Mouse (Mus musculus) liver, embryonic 16.5 days (tissue): ENCODE measurements around the gene Mrpl36. TPM values are rescaled to one million over a fixed set of nuclear protein-coding genes. Genes with fewer than 3 reads are reported as not detected.

Experiments
- ATAC-seq: fragments of 200-750 bp; cut with Nextera tagmentation; 2 replicates; pipeline ENCODE4 v1.8.0; 2017; ENCODE audit warnings: low read depth, mild to moderate bottlenecking, moderate number of reproducible peaks, moderate library complexity
- H3K27ac ChIP-seq: fragments of 300-500 bp; sonication (generic); 2 replicates; pipeline ENCODE4 v1.5.1; 2014; ENCODE audit warnings: mild to moderate bottlenecking, low read length
- H3K27me3 ChIP-seq: fragments of 300-500 bp; sonication (generic); 2 replicates; pipeline ENCODE4 v1.6.1; 2014; ENCODE audit warnings: low read depth, low read length, mixed read lengths; ENCODE audit not compliant: control insufficient read depth, insufficient read depth
- H3K36me3 ChIP-seq: fragments of 300-500 bp; sonication (generic); 2 replicates; pipeline ENCODE4 v1.6.1; 2014; ENCODE audit warnings: mild to moderate bottlenecking; ENCODE audit not compliant: control insufficient read depth, insufficient read depth
- H3K4me1 ChIP-seq: fragments of 300-500 bp; sonication (generic); 2 replicates; pipeline ENCODE4 v1.6.1; 2014; ENCODE audit warnings: low read depth, low read length, mixed read lengths; ENCODE audit not compliant: control insufficient read depth
- H3K4me2 ChIP-seq: fragments of 300-500 bp; sonication (generic); 2 replicates; pipeline ENCODE4 v1.6.1; 2014; ENCODE audit warnings: low read depth, low read length, mixed read lengths
- H3K4me3 ChIP-seq: fragments of 300-500 bp; sonication (generic); 2 replicates; pipeline ENCODE4 v1.5.1; 2014; ENCODE audit warnings: low read depth, mild to moderate bottlenecking, low read length
- H3K9ac ChIP-seq: fragments of 300-500 bp; sonication (generic); 2 replicates; pipeline ENCODE4 v1.6.1; 2014; ENCODE audit warnings: low read depth, low read length
- H3K9me3 ChIP-seq: fragments of 300-500 bp; sonication (generic); replicated peaks from 2 replicates; pipeline ENCODE4 v1.6.1; 2016; ENCODE audit warnings: low read length; ENCODE audit not compliant: control insufficient read depth
- WGBS: fragments of 180-500 bp; shearing (Covaris S2); extraction: QIAGEN DNeasy Blood & Tissue Kit; methylation state at CpG from one replicate; pipeline ENCODE4 v1.1.7; 2014; ENCODE audit not compliant: insufficient replicate concordance; 5-methylcytosine and 5-hydroxymethylcytosine counted together
- polyA plus RNA-seq: library from polyadenylated mRNA; unstranded; fragments of >200 nt; fragmentation: Nextera tagmentation; extraction: Ambion mirVana; gene quantifications from 2 replicates; pipeline ENCODE4 v1.2.1, GENCODE M21; 2015

The Mrpl36 gene
- 57.9 and 62.4 TPM in 2 replicates for polyA plus RNA-seq

DNA sequence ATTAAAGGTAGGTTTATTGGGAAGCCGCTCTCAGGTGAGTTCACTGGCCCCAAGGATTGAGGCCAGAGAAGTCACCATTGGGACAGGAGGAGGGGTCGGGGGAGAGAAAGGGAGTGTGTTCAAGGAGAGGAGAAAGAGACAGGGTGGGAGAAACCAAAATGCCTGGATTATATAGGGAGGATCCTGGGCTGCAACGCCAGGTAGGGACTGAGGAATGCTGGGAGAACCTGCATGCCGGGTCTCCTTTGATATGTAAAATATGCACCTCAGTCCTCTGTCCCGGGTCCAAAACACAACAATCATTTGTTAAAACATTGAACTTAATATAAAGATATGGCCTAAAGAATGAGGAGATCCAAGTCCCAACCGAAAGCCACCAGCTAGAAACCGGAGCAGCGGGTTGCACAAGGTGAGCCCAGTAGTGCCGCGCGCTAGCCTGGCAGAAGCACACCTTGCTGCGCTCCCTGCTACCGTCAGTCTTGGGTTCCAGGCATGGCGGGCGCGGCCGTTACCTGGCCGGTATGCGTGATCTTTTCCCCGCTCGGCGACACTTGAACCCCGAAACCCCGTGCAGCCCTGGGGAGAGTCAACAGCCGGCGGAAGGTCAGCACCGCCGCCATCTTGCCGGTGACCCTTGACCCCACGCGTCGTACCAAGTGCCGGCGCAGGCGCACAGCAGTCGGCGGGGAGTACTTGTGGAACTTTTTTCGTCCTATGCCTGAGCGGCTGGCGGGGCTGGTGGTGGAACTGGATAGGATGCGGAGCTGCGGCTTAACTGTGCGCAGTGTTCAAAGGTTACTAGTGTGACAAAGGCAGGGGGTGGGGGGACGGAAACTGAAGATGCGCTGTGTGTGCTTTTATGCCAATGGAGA lies at the start of gene Mrpl36, which contains the start of gene Ndufs6:
Gene Mrpl36 (plus strand): TSS at position 687 of the 872 bp plus-strand sequence.
Gene Ndufs6 (minus strand): TSS at position 716 of the 872 bp plus-strand sequence.
- Histone ChIP-seq H3K27ac (peak within 1 kb of the TSS; percentile 59), H3K4me3 (peak within 1 kb of the TSS; percentile 90), H3K4me1 (peaks cover 25% of the 10 kb centered on the region), H3K36me3 (0 out of 2 replicates have a peak, but pooled peaks cover under 1% of the 10 kb centered on the region), H3K9me3 (no peaks in the 10 kb centered on the region), H3K4me2 (peak within 1 kb of the TSS; percentile 80), H3K9ac (peak within 1 kb of the TSS; percentile 84), H3K27me3 (no peaks in the 10 kb centered on the region)
- peak; percentile 86 for ATAC-seq
- WGBS = under 1% methylated on average over 45 of the region's 45 CpGs

DNA sequence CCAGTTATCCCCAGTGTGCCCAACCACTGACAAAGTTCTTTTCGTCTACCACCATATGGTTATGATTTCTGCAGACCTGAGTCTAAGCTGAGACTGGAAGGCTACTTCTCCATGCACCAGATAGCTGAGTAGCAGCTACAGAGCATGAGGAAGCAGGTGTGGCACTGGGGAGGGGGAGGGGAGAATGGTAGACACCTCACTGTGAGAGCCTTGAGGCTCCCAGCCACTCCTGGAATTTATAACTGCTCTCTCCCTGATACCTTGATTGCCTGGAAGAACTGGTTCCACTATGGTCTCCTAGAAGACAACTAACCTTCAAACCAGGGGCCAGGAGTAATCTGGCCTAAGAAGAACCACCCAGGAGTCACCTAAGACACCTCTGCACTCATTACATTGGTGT lies 49.1 kb upstream of the Mrpl36 start:
- no peak for ATAC-seq
- Histone ChIP-seq H3K4me3 (no peak overlapping the region), H3K9me3 (no peaks in the 10 kb centered on the region), H3K9ac (no peak overlapping the region), H3K4me1 (no peaks in the 10 kb centered on the region), H3K27me3 (no peaks in the 10 kb centered on the region; the same call in 1 of the 2 replicates), H3K36me3 (no peaks in the 10 kb centered on the region), H3K27ac (no peak overlapping the region), H3K4me2 (no peak overlapping the region)
- 49% methylated on average over 1 of the region's 1 CpGs for WGBS

DNA sequence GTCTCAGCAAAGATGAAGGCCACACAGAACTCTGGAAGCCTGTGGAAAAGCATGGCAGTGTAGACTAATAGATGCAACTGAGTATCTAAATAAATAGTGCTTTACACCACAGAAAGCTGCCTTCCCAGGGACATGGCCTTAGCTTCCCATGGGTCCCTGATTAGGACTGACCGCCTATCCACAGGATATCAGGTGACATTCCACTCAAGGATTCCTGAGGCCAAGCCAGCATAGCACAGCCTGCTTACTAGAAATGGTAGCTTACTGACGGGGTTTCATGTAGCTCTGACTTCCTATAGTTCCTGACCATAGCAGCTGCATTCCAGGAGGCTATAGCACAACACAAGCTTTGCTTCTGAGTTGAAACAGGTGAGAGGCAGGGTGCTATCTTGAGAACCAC lies 45.9 kb upstream of the Mrpl36 start:
- 58% methylated on average over 2 of the region's 2 CpGs for WGBS
- Histone ChIP-seq H3K27ac (no peak overlapping the region), H3K36me3 (no peaks in the 10 kb centered on the region), H3K27me3 (no peaks in the 10 kb centered on the region), H3K4me3 (no peak overlapping the region), H3K4me2 (no peak overlapping the region), H3K4me1 (no peaks in the 10 kb centered on the region), H3K9ac (no peak overlapping the region), H3K9me3 (no peaks in the 10 kb centered on the region)
- ATAC-seq = no peak

DNA sequence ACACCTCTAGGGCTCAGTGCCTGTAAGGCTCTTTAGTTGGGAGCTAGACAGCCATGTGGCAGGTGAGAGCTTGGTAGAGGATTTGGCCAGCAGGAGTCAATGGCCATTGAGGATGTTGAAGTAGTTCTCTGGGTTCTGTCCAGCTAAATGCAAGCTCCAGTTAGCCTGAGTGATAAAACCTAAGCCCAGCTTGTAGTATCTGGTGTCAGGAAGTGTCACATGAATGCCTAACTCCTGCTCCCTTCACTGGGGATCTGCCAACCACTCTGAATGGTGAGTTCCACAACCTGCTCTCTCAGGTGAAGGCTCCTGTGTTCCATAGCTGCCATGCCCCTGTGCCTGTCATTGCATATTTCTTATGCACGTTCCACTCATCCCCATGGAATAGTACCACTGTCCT lies 44.8 kb upstream of the Mrpl36 start:
- H3K27me3 ChIP-seq = no peaks in the 10 kb centered on the region
- H3K4me3 ChIP-seq = no peak overlapping the region
- no peaks in the 10 kb centered on the region for H3K9me3 ChIP-seq
- no peak for ATAC-seq
- no peak overlapping the region for H3K4me2 ChIP-seq
- H3K36me3 ChIP-seq = no peaks in the 10 kb centered on the region
- H3K4me1 ChIP-seq = no peaks in the 10 kb centered on the region
- no peak overlapping the region for H3K9ac ChIP-seq
- 55% methylated on average over 1 of the region's 1 CpGs for WGBS
- no peak overlapping the region for H3K27ac ChIP-seq

DNA sequence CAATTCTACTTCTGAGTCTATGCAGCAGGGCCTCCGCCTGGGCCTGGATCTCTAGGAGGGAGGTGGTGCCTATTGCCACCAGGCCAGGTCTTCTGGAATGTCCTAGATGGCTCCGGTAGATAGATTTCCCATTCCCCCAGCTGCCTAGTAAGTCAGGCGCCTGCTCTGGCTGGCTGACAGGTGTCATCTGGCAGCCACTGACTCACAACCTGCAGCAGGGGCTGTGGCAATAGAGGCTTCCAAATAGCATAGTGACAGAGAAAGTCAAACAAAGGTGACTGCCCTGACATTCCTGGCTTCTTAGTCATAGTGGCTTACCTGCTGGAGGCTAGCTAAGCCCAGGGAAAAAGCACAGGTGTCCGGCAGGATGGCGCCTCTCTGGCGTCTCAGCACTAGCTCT lies 38.1 kb upstream of the Mrpl36 start:
- H3K4me3 ChIP-seq = no peak overlapping the region
- no peaks in the 10 kb centered on the region for H3K9me3 ChIP-seq
- 59% methylated on average over 6 of the region's 6 CpGs for WGBS
- H3K27me3 ChIP-seq = no peaks in the 10 kb centered on the region
- H3K27ac ChIP-seq = no peak overlapping the region
- H3K4me1 ChIP-seq = no peaks in the 10 kb centered on the region
- no peaks in the 10 kb centered on the region for H3K36me3 ChIP-seq
- H3K4me2 ChIP-seq = no peak overlapping the region
- no peak for ATAC-seq
- H3K9ac ChIP-seq = no peak overlapping the region

DNA sequence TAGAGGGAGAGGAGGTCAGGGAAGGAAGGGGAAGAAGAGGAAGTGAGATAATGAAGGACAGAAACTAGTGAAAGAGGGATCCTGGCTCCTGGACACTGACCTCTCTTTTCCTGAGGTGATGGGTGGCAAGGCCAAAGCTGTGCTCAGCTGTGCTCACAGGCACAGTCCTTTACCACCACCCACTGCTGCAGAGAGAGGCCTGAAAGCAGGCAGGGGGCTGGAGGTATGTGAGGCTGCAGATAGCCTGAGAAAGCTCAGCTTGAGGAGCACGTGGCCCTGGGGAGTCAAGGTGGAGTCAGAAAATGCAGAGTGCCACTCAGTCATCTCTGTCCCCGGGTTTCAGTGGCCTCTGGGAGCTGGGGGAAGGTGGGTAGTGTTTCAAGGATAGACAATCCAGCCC lies 37.2 kb upstream of the Mrpl36 start:
- no peak overlapping the region for H3K27ac ChIP-seq
- no peaks in the 10 kb centered on the region for H3K27me3 ChIP-seq
- no peaks in the 10 kb centered on the region for H3K9me3 ChIP-seq
- ATAC-seq = no peak
- H3K36me3 ChIP-seq = no peaks in the 10 kb centered on the region
- no peak overlapping the region for H3K4me2 ChIP-seq
- no peaks in the 10 kb centered on the region for H3K4me1 ChIP-seq
- no peak overlapping the region for H3K4me3 ChIP-seq
- 12% methylated on average over 2 of the region's 2 CpGs for WGBS
- H3K9ac ChIP-seq = no peak overlapping the region

DNA sequence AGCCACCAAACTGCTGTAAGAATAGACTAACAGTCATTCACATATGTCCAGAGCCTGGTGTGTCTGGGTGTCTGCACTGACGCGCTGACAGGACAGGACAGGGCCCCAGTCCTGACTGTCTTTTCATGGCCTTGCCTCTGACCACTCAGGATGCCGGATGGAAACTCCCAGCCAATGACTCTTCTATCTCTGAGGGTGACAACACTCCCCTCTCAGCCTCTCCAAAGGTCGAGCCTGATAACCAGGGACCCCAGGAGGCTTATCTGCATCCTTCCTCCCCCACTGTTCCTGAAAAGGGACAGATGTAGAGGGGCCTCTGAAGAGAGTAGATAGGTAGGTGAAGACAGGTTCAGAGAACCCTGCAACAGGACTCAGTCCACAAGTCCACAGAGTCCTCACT lies 29.6 kb upstream of the Mrpl36 start:
- no peak for ATAC-seq
- 43% methylated on average over 4 of the region's 4 CpGs for WGBS
- Histone ChIP-seq H3K4me1 (no peaks in the 10 kb centered on the region), H3K27ac (no peak overlapping the region), H3K9ac (no peak overlapping the region), H3K4me3 (no peak overlapping the region), H3K36me3 (no peaks in the 10 kb centered on the region), H3K27me3 (no peaks in the 10 kb centered on the region), H3K4me2 (no peak overlapping the region), H3K9me3 (no peaks in the 10 kb centered on the region)

DNA sequence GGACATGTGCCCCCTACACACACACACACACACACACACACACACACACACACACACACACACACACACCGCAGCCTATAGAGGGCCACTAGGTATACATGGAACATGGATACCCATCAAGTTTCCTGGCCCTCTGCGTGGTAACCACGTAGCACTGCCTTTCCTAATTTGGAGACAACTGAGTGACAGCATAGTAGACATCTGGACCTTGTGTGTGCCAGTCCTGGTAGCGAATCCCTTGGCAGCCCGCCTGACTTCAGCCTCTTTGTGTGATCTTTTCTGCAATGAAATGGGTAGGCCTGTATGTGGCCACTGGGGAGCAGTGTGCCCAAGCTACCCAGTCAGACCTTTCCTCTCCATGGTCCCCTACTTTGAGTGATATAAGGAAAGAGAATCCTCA lies 29.0 kb upstream of the Mrpl36 start:
- Histone ChIP-seq H3K4me3 (no peak overlapping the region), H3K9ac (no peak overlapping the region), H3K27ac (no peak overlapping the region), H3K36me3 (no peaks in the 10 kb centered on the region), H3K4me1 (no peaks in the 10 kb centered on the region), H3K27me3 (no peaks in the 10 kb centered on the region), H3K4me2 (no peak overlapping the region), H3K9me3 (no peaks in the 10 kb centered on the region)
- 62% methylated on average over 5 of the region's 5 CpGs for WGBS
- no peak for ATAC-seq

DNA sequence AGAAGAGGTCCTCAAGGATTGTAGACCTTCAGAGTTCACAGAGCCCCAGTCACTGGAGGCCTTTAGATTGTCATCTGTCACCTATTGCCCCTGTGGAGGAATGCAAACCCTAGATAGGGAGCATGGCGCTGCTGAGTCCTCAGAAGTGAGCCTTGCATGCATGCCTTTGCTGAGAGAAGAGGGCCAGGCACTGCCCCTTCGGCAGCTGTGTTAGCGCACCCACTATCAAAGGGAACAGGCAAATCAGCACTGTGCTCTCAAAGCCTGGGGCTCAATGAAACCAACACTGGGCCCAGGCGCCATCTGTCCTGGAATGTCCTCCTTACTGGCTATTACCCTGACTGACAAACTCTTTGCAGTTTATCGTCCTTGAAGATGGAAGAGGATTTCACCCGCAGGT lies 23.6 kb upstream of the Mrpl36 start:
- WGBS = 48% methylated on average over 6 of the region's 6 CpGs
- H3K4me2 ChIP-seq = no peak overlapping the region
- no peaks in the 10 kb centered on the region for H3K4me1 ChIP-seq
- no peaks in the 10 kb centered on the region for H3K9me3 ChIP-seq
- H3K4me3 ChIP-seq = no peak overlapping the region
- no peak overlapping the region for H3K9ac ChIP-seq
- H3K27ac ChIP-seq = no peak overlapping the region
- no peaks in the 10 kb centered on the region for H3K36me3 ChIP-seq
- no peak for ATAC-seq
- no peaks in the 10 kb centered on the region; the same call in 1 of the 2 replicates for H3K27me3 ChIP-seq
